Mouse (Mus musculus): ENCODE measurements around the gene Gpr152.

GRCm38 (mm10) chr19:4190831-4191334 is 51.3 kb downstream of the Gpr152 start, which contains the start of gene Tbc1d10c:
- TF ChIP-seq CTCF (IDR thresholded peaks at IDR 0.05; ENCODE audit: low read depth), result no peak
- TF ChIP-seq EP300 (optimal IDR thresholded peaks at IDR 0.05), result no peak
